Mouse (Mus musculus): ENCODE results near the gene Adamts7.

Adamts7 gene

GRCm38 (mm10) chr9:90236817-90237216 is 73.9 kb downstream of the Adamts7 start:
- no peak for DNase-seq (ENCODE audit: low spot score)

- DNase-seq (ENCODE audit: low spot score): no peak
These were observed 74.6 kb downstream of the Adamts7 start for GRCm38 (mm10) chr9:90237232-90238062.

- DNase-seq (ENCODE audit: low spot score): no peak
These were observed 77.7 kb downstream of the Adamts7 start for GRCm38 (mm10) chr9:90240560-90240959.

GRCm38 (mm10) chr9:90241041-90241440 is 78.2 kb downstream of the Adamts7 start:
- DNase-seq (ENCODE audit: low spot score): no peak

GRCm38 (mm10) chr9:90241618-90242017 is 78.7 kb downstream of the Adamts7 start:
- no peak for DNase-seq (ENCODE audit: low spot score)

GRCm38 (mm10) chr9:90242291-90242690 is 79.4 kb downstream of the Adamts7 start:
- no peak for DNase-seq (ENCODE audit: low spot score)

GRCm38 (mm10) chr9:90242855-90243254 is 80.0 kb downstream of the Adamts7 start:
- no peak for DNase-seq (ENCODE audit: low spot score)

GRCm38 (mm10) chr9:90244301-90245151 is 81.7 kb downstream of the Adamts7 start:
- DNase-seq (ENCODE audit: low spot score): no peak

GRCm38 (mm10) chr9:90245206-90245605 is 82.3 kb downstream of the Adamts7 start:
- no peak for DNase-seq (ENCODE audit: low spot score)

- no peak for DNase-seq (ENCODE audit: low spot score)
These were observed 82.9 kb downstream of the Adamts7 start for GRCm38 (mm10) chr9:90245781-90246180.

- no peak for DNase-seq (ENCODE audit: low spot score)
These were observed 84.4 kb downstream of the Adamts7 start for GRCm38 (mm10) chr9:90247316-90247715.

- no peak for DNase-seq (ENCODE audit: low spot score)
These were observed 85.5 kb downstream of the Adamts7 start for GRCm38 (mm10) chr9:90248326-90248725.

- no peak for DNase-seq (ENCODE audit: low spot score)
These were observed 86.2 kb downstream of the Adamts7 start for GRCm38 (mm10) chr9:90249036-90249435.

- no peak for DNase-seq (ENCODE audit: low spot score)
These were observed 87.4 kb downstream of the Adamts7 start for GRCm38 (mm10) chr9:90250141-90250775.

- DNase-seq (ENCODE audit: low spot score): no peak
These were observed 88.3 kb downstream of the Adamts7 start for GRCm38 (mm10) chr9:90250964-90251750.

- no peak for DNase-seq (ENCODE audit: low spot score)
These were observed 90.3 kb downstream of the Adamts7 start for GRCm38 (mm10) chr9:90253181-90253580.

- DNase-seq (ENCODE audit: low spot score): no peak
These were observed 93.1 kb downstream of the Adamts7 start for GRCm38 (mm10) chr9:90255844-90256405.

GRCm38 (mm10) chr9:90257220-90257619 is 94.4 kb downstream of the Adamts7 start:
- no peak for DNase-seq (ENCODE audit: low spot score)

Data from urinary bladder, postnatal 10 days (tissue).